Mouse (Mus musculus): ENCODE data around the gene 1600002K03Rik. TPM values are rescaled to one million over a fixed set of nuclear protein-coding genes. Genes with fewer than 3 reads are reported as not detected.
A peak's percentile ranks its signal among the peaks of the same experiment; 100 is the strongest.
"Not testable (repeated sequence)": the region's sequence is repeated elsewhere in the genome, so short reads cannot be mapped to it uniquely, and the experiment has no call there.

The 1600002K03Rik gene
- total RNA-seq, 2 experiments from 2014 or later: 22.9 to 27.8 TPM

DNA sequence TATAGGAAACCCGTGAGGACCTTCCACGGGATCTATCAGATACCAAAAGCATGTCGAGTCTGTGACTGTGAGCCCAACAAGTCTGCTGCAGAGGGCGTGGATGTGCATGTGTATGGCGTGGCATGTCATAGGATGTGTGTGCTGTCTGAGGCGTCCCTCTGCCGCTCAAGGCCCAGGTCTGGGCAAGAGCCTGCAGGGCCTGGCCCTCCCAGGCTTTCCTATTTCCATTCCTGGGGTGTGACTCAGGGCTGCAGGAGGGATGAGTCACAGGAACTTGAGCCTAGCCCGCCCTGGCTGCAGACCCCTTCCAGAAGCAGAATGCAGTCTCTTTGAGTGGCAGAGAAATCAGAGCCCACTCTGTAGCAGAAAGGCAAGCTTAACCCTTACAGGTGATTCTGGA is 9.0 kb upstream of the 1600002K03Rik start:
- ATAC-seq (replicated peaks; ENCODE audit: low FRiP score, low TSS enrichment, poor library complexity, severe bottlenecking): no peak

- ATAC-seq (replicated peaks; ENCODE audit: low FRiP score, low TSS enrichment, poor library complexity, severe bottlenecking): no peak
Measured at GRCm38 (mm10) chr10:80164161-80164997, 8.4 kb upstream of the 1600002K03Rik start.

- ATAC-seq (replicated peaks; ENCODE audit: low FRiP score, low TSS enrichment, poor library complexity, severe bottlenecking): peak; percentile 57
Measured at GRCm38 (mm10) chr10:80164998-80165344, 7.8 kb upstream of the 1600002K03Rik start.

GRCm38 (mm10) chr10:80165392-80166128 is 7.2 kb upstream of the 1600002K03Rik start, which contains the start of gene Cirbp:
Gene Cirbp, plus strand, starts transcription at chr10:80165985.
- ATAC-seq (replicated peaks; ENCODE audit: low FRiP score, low TSS enrichment, poor library complexity, severe bottlenecking): no peak

GRCm38 (mm10) chr10:80166136-80166535 is 6.6 kb upstream of the 1600002K03Rik start:
- not testable (repeated sequence) for ATAC-seq (replicated peaks; ENCODE audit: low FRiP score, low TSS enrichment, poor library complexity, severe bottlenecking)

DNA sequence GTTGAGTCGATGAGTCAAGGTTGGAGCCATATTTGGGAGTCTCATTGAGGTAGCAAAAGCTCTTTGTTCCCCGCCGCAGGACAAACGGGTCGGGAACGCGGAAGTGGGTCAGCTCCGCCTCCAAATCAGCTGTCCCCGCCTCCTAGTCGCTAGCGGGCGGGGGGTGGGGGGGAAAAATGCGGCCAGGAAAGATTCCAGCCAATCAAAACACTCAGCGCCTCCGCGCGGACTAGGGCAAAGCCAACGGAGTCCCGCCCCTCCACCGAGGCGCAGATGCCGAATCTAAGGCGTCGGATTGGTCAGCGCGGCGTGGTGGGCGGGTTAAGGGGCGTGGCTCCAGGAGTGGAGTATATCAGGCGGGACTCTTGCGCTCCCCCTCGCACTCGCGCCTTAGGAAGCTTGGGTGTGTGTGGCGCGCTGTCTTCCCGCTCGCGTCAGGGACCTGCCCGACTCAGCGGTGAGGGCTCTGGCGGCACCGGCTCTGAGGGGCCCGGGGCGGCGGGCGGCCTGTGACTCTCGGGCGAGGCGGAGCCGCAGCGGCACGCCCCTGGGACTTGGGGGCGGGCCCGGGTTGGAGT is 5.2 kb upstream of the 1600002K03Rik start:
- peak; percentile 76 for ATAC-seq (replicated peaks; ENCODE audit: low FRiP score, low TSS enrichment, poor library complexity, severe bottlenecking)

- peak; percentile 23 for ATAC-seq (replicated peaks; ENCODE audit: low FRiP score, low TSS enrichment, poor library complexity, severe bottlenecking)
Measured at GRCm38 (mm10) chr10:80168038-80168661, 4.6 kb upstream of the 1600002K03Rik start.

DNA sequence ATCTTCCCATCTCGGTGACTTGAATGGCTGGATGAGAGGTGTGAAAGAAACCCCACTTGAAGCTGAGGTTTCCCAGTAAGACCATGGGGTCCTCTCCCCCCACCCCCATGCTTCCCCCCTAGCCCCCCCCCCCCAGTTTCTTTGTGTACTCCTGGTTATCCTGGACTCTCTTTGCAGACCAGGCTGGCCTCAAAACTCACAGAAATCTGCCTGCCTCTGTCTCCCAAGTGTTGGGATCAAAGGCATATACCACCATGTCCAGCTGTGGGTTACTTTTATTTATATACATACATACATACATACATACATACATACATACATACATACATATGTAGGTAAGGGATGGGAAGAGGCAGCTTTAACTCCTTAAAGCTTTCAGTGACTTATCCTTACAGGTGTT is 3.7 kb upstream of the 1600002K03Rik start:
- no peak for ATAC-seq (replicated peaks; ENCODE audit: low FRiP score, low TSS enrichment, poor library complexity, severe bottlenecking)

DNA sequence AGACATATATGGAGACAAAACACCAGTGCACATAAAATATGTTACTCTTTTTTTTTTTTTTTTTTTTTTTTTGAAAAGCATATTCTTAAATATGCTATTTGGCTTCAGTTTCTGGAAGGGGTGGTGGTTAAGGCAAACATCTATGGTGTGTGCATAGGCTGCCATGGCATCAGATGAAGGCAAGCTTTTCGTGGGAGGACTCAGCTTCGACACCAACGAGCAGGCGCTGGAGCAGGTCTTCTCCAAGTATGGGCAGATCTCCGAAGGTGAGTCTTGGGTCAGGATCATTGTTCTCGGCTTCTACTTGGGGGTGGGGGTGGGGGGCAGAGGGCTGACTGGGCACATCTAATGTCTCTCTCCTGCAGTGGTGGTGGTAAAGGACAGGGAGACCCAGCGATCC is 3.1 kb upstream of the 1600002K03Rik start:
- no peak for ATAC-seq (replicated peaks; ENCODE audit: low FRiP score, low TSS enrichment, poor library complexity, severe bottlenecking)

DNA sequence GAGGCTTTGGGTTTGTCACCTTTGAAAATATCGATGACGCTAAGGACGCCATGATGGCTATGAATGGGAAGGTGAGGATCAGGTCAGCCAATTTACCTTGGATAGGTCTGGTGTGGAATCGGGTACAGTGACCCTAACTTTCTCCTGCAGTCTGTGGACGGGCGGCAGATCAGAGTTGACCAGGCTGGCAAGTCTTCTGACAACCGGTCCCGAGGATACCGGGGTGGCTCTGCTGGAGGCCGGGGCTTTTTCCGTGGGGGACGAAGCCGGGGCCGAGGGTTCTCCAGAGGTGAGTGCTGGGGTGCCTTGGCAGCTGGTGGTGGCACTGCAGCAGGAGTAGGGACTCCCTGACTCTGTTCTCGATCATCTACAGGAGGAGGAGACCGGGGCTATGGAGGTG is 2.7 kb upstream of the 1600002K03Rik start:
- no peak for ATAC-seq (replicated peaks; ENCODE audit: low FRiP score, low TSS enrichment, poor library complexity, severe bottlenecking)

DNA sequence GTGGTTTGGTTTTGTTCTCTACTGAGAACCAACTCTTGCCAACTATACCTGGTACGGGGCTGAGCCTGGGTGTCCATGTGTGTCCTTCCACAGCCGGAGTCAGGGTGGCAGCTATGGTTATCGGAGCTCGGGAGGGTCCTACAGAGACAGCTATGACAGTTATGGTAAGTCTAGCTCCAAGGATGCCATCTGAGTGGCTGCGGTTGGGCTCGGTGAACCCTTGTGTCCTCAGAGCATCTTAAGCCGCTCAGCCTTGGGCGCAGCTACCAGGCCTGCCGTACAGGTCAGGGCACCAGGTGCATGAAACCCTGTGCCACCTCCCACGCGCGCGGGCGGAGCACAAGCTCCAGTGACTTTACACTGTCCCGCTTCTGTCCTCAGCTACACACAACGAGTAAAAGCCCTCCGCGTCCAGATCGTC is 2.1 kb upstream of the 1600002K03Rik start:
- no peak for ATAC-seq (replicated peaks; ENCODE audit: low FRiP score, low TSS enrichment, poor library complexity, severe bottlenecking)

- ATAC-seq (replicated peaks; ENCODE audit: low FRiP score, low TSS enrichment, poor library complexity, severe bottlenecking): no peak
Measured at GRCm38 (mm10) chr10:80171252-80171651, 1.5 kb upstream of the 1600002K03Rik start.

GRCm38 (mm10) chr10:80171760-80172526 is 801 bp upstream of the 1600002K03Rik start:
- ATAC-seq (replicated peaks; ENCODE audit: low FRiP score, low TSS enrichment, poor library complexity, severe bottlenecking): no peak

GRCm38 (mm10) chr10:80173358-80173757 is 614 bp downstream of the 1600002K03Rik start:
- no peak for ATAC-seq (replicated peaks; ENCODE audit: low FRiP score, low TSS enrichment, poor library complexity, severe bottlenecking)

GRCm38 (mm10) chr10:80173955-80174640 is 1.4 kb downstream of the 1600002K03Rik start:
- no peak for ATAC-seq (replicated peaks; ENCODE audit: low FRiP score, low TSS enrichment, poor library complexity, severe bottlenecking)

GRCm38 (mm10) chr10:80174705-80175104 is 2.0 kb downstream of the 1600002K03Rik start:
- ATAC-seq (replicated peaks; ENCODE audit: low FRiP score, low TSS enrichment, poor library complexity, severe bottlenecking): 0 out of 2 replicates have a peak, but pooled peaks have one; percentile 32

GRCm38 (mm10) chr10:80175536-80176269 is 3.0 kb downstream of the 1600002K03Rik start:
- ATAC-seq (replicated peaks; ENCODE audit: low FRiP score, low TSS enrichment, poor library complexity, severe bottlenecking): no peak

GRCm38 (mm10) chr10:80176270-80176834 is 3.6 kb downstream of the 1600002K03Rik start:
- ATAC-seq (replicated peaks; ENCODE audit: low FRiP score, low TSS enrichment, poor library complexity, severe bottlenecking): no peak
